Mouse (Mus musculus) E14TG2a.4 (cell line): ENCODE measurements around the gene Fbxo31.

Source experiments
- H3K27me3 ChIP-seq: 2 replicates; pipeline ENCODE4 v1.6.1; 2014; ENCODE audit warnings: low read length, control low read depth; ENCODE audit not compliant: insufficient read depth
- H3K36me3 ChIP-seq: 2 replicates; pipeline ENCODE4 v1.6.1; 2014; ENCODE audit warnings: low read length, control low read depth; ENCODE audit not compliant: insufficient read depth
- H3K4me1 ChIP-seq: replicated peaks from 2 replicates; pipeline ENCODE4 v1.6.1; 2014; ENCODE audit warnings: low read depth, low read length, control low read depth
- H3K4me3 ChIP-seq: replicated peaks from 2 replicates; pipeline ENCODE4 v1.5.1; 2014; ENCODE audit warnings: mild to moderate bottlenecking, low read length
- H3K9me3 ChIP-seq: 2 replicates; pipeline ENCODE4 v1.6.1; 2014; ENCODE audit warnings: low read length, control low read depth
- CTCF ChIP-seq: conservative IDR thresholded peaks from 2 replicates; pipeline ENCODE4 v1.5.1; 2014; ENCODE audit warnings: low read length
- NANOG ChIP-seq: IDR thresholded peaks from 2 replicates; pipeline ENCODE4 v1.6.1; 2014; ENCODE audit warnings: borderline replicate concordance, low read length, mixed read lengths
- POU5F1 ChIP-seq: IDR thresholded peaks from 2 replicates; pipeline ENCODE4 v1.6.1; 2014; ENCODE audit warnings: low read length, borderline replicate concordance

Fbxo31 gene

GRCm38 (mm10) chr8:121577751-121578675 is 593 bp downstream of the Fbxo31 start:
- Histone ChIP-seq H3K36me3 (peaks cover 14% of the 10 kb centered on the region; the same call in 1 of the 2 replicates), H3K9me3 (no peaks in the 10 kb centered on the region), H3K4me3 (peak overlapping the region; percentile 95), H3K27me3 (no peaks in the 10 kb centered on the region), H3K4me1 (peaks cover 79% of the 10 kb centered on the region)
- TF ChIP-seq CTCF (no peak), NANOG (no peak)

- H3K36me3 ChIP-seq: peaks cover 25% of the 10 kb centered on the region; the same call in 1 of the 2 replicates
- H3K27me3 ChIP-seq: no peaks in the 10 kb centered on the region
- no peaks in the 10 kb centered on the region for H3K9me3 ChIP-seq
- TF ChIP-seq POU5F1 (no peak), CTCF (no peak), NANOG (no peak)
- H3K4me3 ChIP-seq: no peak overlapping the region
- peaks cover 89% of the 10 kb centered on the region for H3K4me1 ChIP-seq
Measured at GRCm38 (mm10) chr8:121575661-121576060, 2.9 kb downstream of the Fbxo31 start.

GRCm38 (mm10) chr8:121573275-121573674 is 5.3 kb downstream of the Fbxo31 start:
- TF ChIP-seq POU5F1 (no peak), NANOG (no peak), CTCF (no peak)
- H3K4me3 ChIP-seq: peak overlapping the region; percentile 32; the same call in 1 of the 2 replicates

GRCm38 (mm10) chr8:121572121-121572520 is 6.5 kb downstream of the Fbxo31 start:
- Histone ChIP-seq H3K4me1 (peaks cover 95% of the 10 kb centered on the region), H3K36me3 (peaks cover 25% of the 10 kb centered on the region; the same call in 1 of the 2 replicates), H3K9me3 (no peaks in the 10 kb centered on the region), H3K4me3 (no peak overlapping the region), H3K27me3 (no peaks in the 10 kb centered on the region)
- no peak for TF ChIP-seq NANOG
- no peak for TF ChIP-seq CTCF
- no peak for TF ChIP-seq POU5F1

More at GRCm38 (mm10) chr8:121573275-121573674, 5.3 kb downstream of the Fbxo31 start:
- Histone ChIP-seq H3K4me1 (peaks cover 93% of the 10 kb centered on the region), H3K9me3 (no peaks in the 10 kb centered on the region), H3K36me3 (peaks cover 25% of the 10 kb centered on the region; the same call in 1 of the 2 replicates), H3K27me3 (no peaks in the 10 kb centered on the region)

- Histone ChIP-seq H3K4me1 (peaks cover 95% of the 10 kb centered on the region), H3K9me3 (no peaks in the 10 kb centered on the region), H3K27me3 (no peaks in the 10 kb centered on the region), H3K36me3 (peaks cover 33% of the 10 kb centered on the region), H3K4me3 (peak overlapping the region; percentile 75)
- TF ChIP-seq POU5F1: no peak
- no peak for TF ChIP-seq NANOG
- no peak for TF ChIP-seq CTCF
Measured at GRCm38 (mm10) chr8:121570801-121571200, 7.8 kb downstream of the Fbxo31 start.

- H3K4me1 ChIP-seq: peaks cover 95% of the 10 kb centered on the region
- H3K9me3 ChIP-seq: no peaks in the 10 kb centered on the region
- H3K4me3 ChIP-seq: peak overlapping the region; percentile 75
- no peaks in the 10 kb centered on the region for H3K27me3 ChIP-seq
- H3K36me3 ChIP-seq: peaks cover 38% of the 10 kb centered on the region
- TF ChIP-seq NANOG: no peak
- no peak for TF ChIP-seq CTCF
- TF ChIP-seq POU5F1: no peak
Measured at GRCm38 (mm10) chr8:121570335-121570734, 8.3 kb downstream of the Fbxo31 start.

GRCm38 (mm10) chr8:121568321-121568720 is 10.3 kb downstream of the Fbxo31 start:
- peaks cover 90% of the 10 kb centered on the region for H3K4me1 ChIP-seq
- H3K9me3 ChIP-seq: no peaks in the 10 kb centered on the region
- no peak overlapping the region for H3K4me3 ChIP-seq
- H3K27me3 ChIP-seq: no peaks in the 10 kb centered on the region
- TF ChIP-seq CTCF (no peak), POU5F1 (no peak), NANOG (no peak)
- peaks cover 36% of the 10 kb centered on the region for H3K36me3 ChIP-seq

GRCm38 (mm10) chr8:121563701-121564100 is 14.9 kb downstream of the Fbxo31 start:
- TF ChIP-seq CTCF (no peak), POU5F1 (no peak), NANOG (no peak)
- Histone ChIP-seq H3K4me1 (peaks cover 75% of the 10 kb centered on the region), H3K36me3 (peaks cover 60% of the 10 kb centered on the region), H3K27me3 (no peaks in the 10 kb centered on the region), H3K9me3 (no peaks in the 10 kb centered on the region), H3K4me3 (no peak overlapping the region)
